Mouse (Mus musculus): Measurements from ENCODE around the gene Myo16. TPM values are rescaled to one million over a fixed set of nuclear protein-coding genes. Genes with fewer than 3 reads are reported as not detected.

Gene Myo16
- polyA plus RNA-seq, 1 experiment from 2014 or later: 3.0 TPM

DNA sequence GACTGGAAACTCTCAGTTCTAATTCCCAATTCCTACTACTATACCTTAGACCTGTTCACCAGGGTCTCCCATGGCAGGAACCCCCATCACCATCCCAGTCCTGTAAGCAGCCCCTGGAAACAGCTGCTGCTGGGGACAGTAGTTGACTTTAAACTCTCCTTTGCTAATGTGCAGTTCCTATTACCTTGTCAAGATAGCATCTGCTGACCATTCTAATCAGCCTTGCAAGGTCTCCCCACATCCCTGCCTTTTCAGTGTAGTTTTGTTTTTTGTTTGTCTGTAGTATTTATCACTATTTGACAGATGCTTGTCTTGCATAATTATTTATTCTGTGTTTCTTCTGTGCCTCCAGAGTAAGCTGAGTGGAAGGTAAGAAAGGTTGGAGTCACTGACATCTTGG is 487.6 kb downstream of the Myo16 start:
- DNase-seq (ENCODE audit: low spot score, missing footprints) (peak; percentile 1), ATAC-seq (ENCODE audit: low FRiP score) (no peak)

DNA sequence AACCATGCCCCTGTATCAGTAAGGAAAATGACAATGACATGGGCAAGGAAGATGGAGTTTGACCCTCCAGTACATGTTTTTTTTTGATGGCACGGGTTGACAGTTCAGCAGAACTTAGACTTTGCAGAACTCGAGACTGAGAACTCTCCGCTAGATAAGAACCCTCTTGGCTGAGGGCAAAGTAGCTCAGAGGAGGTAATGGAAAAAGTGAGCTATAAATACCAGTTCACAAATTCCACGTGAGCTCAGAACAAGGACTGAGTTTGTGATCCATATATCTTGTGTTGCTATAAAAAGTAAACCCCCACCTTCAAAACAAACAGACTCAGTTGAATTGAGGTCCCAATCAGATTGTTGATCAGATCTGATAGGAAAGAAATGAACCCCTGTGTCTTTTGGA is 489.5 kb downstream of the Myo16 start:
- no peaks in the 10 kb centered on the region for H3K4me1 ChIP-seq (ENCODE audit: control insufficient read depth, insufficient read depth, low read length)
- no peaks in the 10 kb centered on the region for H3K9me3 ChIP-seq (ENCODE audit: control insufficient read depth, low read length)
- no peak overlapping the region for H3K4me3 ChIP-seq (ENCODE audit: low read depth, low read length)
- no peak overlapping the region for H3K9ac ChIP-seq (ENCODE audit: low read length)
- DNase-seq (ENCODE audit: low spot score, missing footprints) (no peak), ATAC-seq (ENCODE audit: low FRiP score) (no peak)
- WGBS: 90% methylated on average over 4 of the region's 4 CpGs
- no peaks in the 10 kb centered on the region for H3K36me3 ChIP-seq (ENCODE audit: control insufficient read depth, insufficient read depth, low read length)
- no peak overlapping the region for H3K27ac ChIP-seq (ENCODE audit: low read depth, low read length)
- no peaks in the 10 kb centered on the region for H3K27me3 ChIP-seq (ENCODE audit: control insufficient read depth, insufficient read depth, low read length)
- no peak overlapping the region for H3K4me2 ChIP-seq

More for the DNA sequence above, 487.6 kb downstream of the Myo16 start:
- Histone ChIP-seq H3K27ac (ENCODE audit: low read depth, low read length) (no peak overlapping the region), H3K27me3 (ENCODE audit: control insufficient read depth, insufficient read depth, low read length) (no peaks in the 10 kb centered on the region), H3K4me2 (no peak overlapping the region), H3K36me3 (ENCODE audit: control insufficient read depth, insufficient read depth, low read length) (no peaks in the 10 kb centered on the region), H3K9ac (ENCODE audit: low read length) (no peak overlapping the region), H3K9me3 (ENCODE audit: control insufficient read depth, low read length) (no peaks in the 10 kb centered on the region), H3K4me3 (ENCODE audit: low read depth, low read length) (no peak overlapping the region), H3K4me1 (ENCODE audit: control insufficient read depth, insufficient read depth, low read length) (no peaks in the 10 kb centered on the region)

DNA sequence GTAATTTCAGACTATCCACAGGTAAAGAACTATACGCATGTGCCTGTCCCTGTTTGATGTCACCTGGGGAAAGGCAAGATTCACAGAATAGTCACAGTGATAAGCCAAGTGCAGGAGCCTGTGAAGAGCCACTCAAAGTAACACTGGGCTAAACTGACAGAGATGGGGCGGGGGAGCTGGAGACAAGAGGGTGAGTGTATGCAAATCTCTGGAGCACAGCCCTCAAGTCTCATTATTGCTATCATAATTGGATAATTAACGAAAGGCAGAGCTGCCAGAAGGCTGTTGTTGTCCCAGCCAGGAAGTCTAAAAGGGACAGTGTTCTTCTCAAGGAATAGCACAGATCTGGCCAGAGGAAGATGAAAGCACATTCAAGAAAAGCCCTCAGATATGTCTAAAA is 490.8 kb downstream of the Myo16 start:
- H3K4me2 ChIP-seq: no peak overlapping the region
- no peak overlapping the region for H3K9ac ChIP-seq (ENCODE audit: low read length)
- no peak overlapping the region for H3K27ac ChIP-seq (ENCODE audit: low read depth, low read length)
- no peak overlapping the region for H3K4me3 ChIP-seq (ENCODE audit: low read depth, low read length)
- WGBS: 83% methylated on average over 3 of the region's 3 CpGs
- ATAC-seq (ENCODE audit: low FRiP score): no peak
- DNase-seq (ENCODE audit: low spot score, missing footprints): peak; percentile 71
- H3K9me3 ChIP-seq (ENCODE audit: control insufficient read depth, low read length): no peaks in the 10 kb centered on the region
- H3K4me1 ChIP-seq (ENCODE audit: control insufficient read depth, insufficient read depth, low read length): no peaks in the 10 kb centered on the region
- H3K36me3 ChIP-seq (ENCODE audit: control insufficient read depth, insufficient read depth, low read length): no peaks in the 10 kb centered on the region
- H3K27me3 ChIP-seq (ENCODE audit: control insufficient read depth, insufficient read depth, low read length): no peaks in the 10 kb centered on the region

DNA sequence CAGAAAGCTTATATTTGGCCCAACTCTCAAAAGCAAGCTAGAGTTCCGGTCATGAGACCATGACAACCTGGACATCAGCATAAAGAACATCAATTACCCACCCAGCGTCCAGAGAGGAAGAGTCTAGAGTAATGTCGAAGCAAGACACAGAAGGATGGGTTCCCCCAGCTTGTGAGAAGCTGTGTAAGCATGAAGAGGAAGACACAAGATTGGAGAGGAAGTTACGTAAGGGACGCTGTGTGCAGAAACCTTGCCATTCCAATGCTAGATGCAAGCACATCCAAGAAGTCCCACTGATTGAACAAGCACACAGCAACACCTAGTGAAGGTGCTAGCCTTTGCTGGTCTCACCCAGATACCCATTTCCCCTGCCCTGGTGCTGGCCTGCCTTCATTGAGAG is 492.0 kb downstream of the Myo16 start:
- H3K4me1 ChIP-seq (ENCODE audit: control insufficient read depth, insufficient read depth, low read length): no peaks in the 10 kb centered on the region
- no peak overlapping the region for H3K27ac ChIP-seq (ENCODE audit: low read depth, low read length)
- H3K9ac ChIP-seq (ENCODE audit: low read length): no peak overlapping the region
- no peak overlapping the region for H3K4me3 ChIP-seq (ENCODE audit: low read depth, low read length)
- ATAC-seq (ENCODE audit: low FRiP score): no peak
- no peak for DNase-seq (ENCODE audit: low spot score, missing footprints)
- no peaks in the 10 kb centered on the region for H3K36me3 ChIP-seq (ENCODE audit: control insufficient read depth, insufficient read depth, low read length)
- no peaks in the 10 kb centered on the region for H3K9me3 ChIP-seq (ENCODE audit: control insufficient read depth, low read length)
- 91% methylated on average over 5 of the region's 5 CpGs for WGBS
- H3K27me3 ChIP-seq (ENCODE audit: control insufficient read depth, insufficient read depth, low read length): no peaks in the 10 kb centered on the region
- H3K4me2 ChIP-seq: no peak overlapping the region

DNA sequence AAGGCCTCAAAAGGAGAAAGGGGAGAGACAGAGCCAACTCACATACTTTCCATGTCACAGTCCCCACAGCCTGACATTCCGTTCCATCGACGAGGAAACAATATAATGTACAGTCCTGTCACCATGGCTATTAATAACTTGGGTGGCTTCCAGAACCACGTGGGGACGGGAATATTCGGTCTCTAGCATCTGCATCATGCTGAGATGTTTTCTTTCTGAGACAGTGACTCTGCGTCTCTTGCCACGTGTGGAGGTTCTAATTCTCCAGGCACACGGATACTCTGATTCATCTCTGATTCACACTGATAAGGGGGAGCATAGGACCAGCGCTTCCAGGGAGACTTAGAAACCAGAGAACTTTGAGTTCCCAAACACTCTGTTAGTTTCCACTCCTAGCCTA is 492.8 kb downstream of the Myo16 start:
- no peaks in the 10 kb centered on the region for H3K4me1 ChIP-seq (ENCODE audit: control insufficient read depth, insufficient read depth, low read length)
- ATAC-seq (ENCODE audit: low FRiP score): no peak
- no peak overlapping the region for H3K4me2 ChIP-seq
- H3K9ac ChIP-seq (ENCODE audit: low read length): no peak overlapping the region
- H3K36me3 ChIP-seq (ENCODE audit: control insufficient read depth, insufficient read depth, low read length): no peaks in the 10 kb centered on the region
- no peak overlapping the region for H3K4me3 ChIP-seq (ENCODE audit: low read depth, low read length)
- no peaks in the 10 kb centered on the region for H3K27me3 ChIP-seq (ENCODE audit: control insufficient read depth, insufficient read depth, low read length)
- 78% methylated on average over 10 of the region's 10 CpGs for WGBS
- H3K27ac ChIP-seq (ENCODE audit: low read depth, low read length): no peak overlapping the region
- H3K9me3 ChIP-seq (ENCODE audit: control insufficient read depth, low read length): no peaks in the 10 kb centered on the region
- DNase-seq (ENCODE audit: low spot score, missing footprints): no peak

DNA sequence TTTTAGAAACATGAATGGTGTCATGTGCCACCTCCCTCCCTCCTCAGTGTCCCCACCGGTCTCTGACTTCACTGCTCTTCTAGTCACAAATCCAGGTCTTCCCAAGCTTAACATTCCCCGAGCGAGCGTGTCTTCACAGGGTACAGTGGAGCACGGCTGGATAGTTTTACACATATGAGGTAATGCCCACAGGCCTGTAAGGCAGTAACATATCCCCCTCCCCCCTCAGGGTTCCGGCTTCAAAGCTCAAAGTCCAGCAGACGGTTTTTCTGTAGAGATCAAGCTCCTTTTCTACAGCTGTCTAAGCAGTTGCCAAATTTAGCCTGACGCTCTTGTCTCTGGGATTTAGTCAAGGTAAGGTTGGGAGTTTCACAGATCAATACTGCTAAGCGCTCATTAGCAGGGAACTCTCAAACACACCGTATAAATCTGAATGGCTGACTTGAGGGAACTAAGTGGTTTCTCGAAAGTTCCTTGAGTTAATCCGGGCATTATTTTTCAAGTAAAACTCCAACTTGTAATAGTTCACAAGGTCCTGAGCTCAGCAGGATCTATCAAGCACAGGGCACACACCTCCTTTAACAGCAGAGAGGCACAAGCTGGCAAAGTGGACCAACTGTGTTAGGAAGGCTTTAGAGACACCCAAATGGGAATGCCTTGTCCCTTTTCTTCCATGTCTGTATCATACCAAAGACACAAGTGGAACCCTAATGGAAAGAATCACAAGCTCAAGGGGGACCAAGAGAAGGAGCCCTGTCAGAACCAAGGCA is 498.0 kb downstream of the Myo16 start:
- ATAC-seq (ENCODE audit: low FRiP score): no peak
- WGBS: 78% methylated on average over 12 of the region's 12 CpGs
- H3K9me3 ChIP-seq (ENCODE audit: control insufficient read depth, low read length): no peaks in the 10 kb centered on the region

DNA sequence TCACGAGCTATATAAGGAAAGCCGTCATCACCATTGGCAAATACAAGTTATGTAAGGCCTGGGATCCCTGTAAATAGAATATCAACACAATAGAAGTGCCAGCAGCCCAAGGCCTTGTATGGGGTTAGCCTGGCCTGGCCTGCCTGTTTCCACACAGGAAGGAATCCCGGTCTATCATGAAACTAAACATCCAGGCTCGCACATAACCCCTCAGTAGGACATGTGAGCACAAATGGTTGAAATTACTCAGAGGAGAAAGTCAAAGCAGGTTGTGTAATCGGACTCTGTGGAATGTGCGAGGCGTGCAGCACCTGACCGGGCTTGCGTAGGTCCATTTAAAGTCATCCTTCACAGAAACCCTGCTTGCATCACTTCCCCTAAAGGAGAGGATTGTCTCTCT is 499.6 kb downstream of the Myo16 start:
- Histone ChIP-seq H3K4me2 (no peak overlapping the region), H3K4me1 (ENCODE audit: control insufficient read depth, insufficient read depth, low read length) (no peaks in the 10 kb centered on the region), H3K27ac (ENCODE audit: low read depth, low read length) (no peak overlapping the region), H3K36me3 (ENCODE audit: control insufficient read depth, insufficient read depth, low read length) (no peaks in the 10 kb centered on the region), H3K9me3 (ENCODE audit: control insufficient read depth, low read length) (no peaks in the 10 kb centered on the region), H3K4me3 (ENCODE audit: low read depth, low read length) (no peak overlapping the region), H3K27me3 (ENCODE audit: control insufficient read depth, insufficient read depth, low read length) (no peaks in the 10 kb centered on the region), H3K9ac (ENCODE audit: low read length) (no peak overlapping the region)
- WGBS: 83% methylated on average over 9 of the region's 9 CpGs
- DNase-seq (ENCODE audit: low spot score, missing footprints) (peak; percentile 71), ATAC-seq (ENCODE audit: low FRiP score) (no peak)

More for the DNA sequence above, 498.0 kb downstream of the Myo16 start:
- H3K4me1 ChIP-seq (ENCODE audit: control insufficient read depth, insufficient read depth, low read length): no peaks in the 10 kb centered on the region
- H3K27me3 ChIP-seq (ENCODE audit: control insufficient read depth, insufficient read depth, low read length): no peaks in the 10 kb centered on the region
- peak; percentile 72 for DNase-seq (ENCODE audit: low spot score, missing footprints)
- H3K9ac ChIP-seq (ENCODE audit: low read length): no peak overlapping the region
- H3K36me3 ChIP-seq (ENCODE audit: control insufficient read depth, insufficient read depth, low read length): no peaks in the 10 kb centered on the region
- no peak overlapping the region for H3K27ac ChIP-seq (ENCODE audit: low read depth, low read length)
- H3K4me2 ChIP-seq: no peak overlapping the region
- H3K4me3 ChIP-seq (ENCODE audit: low read depth, low read length): no peak overlapping the region

DNA sequence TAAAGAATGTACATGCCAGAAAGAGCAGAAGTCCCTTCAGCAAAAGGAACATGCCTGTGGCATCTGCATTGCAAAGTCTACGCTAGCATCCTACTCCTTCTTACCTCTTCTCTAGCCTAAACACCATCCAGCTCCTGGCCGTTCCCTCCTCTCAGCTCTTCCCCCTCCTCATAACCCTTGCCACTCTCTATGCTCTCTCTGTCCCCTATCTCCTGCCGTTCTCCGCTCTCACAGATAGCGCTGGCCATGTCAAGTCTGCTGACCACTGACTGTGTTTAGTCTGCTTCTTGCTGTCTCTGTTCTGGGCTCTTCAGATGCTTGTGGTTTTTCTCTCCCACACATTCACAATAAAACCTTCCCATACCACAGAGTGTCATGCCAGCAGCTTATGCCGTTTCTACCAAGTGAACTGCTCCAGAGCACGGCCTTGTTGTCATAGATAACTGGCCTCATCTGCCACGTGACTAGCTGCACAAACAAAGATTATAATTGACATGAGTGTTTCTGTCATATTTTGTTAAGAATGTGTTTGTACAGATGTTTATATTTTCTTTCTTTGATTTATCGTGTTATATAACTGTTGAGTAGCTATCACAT is 501.3 kb downstream of the Myo16 start:
- no peaks in the 10 kb centered on the region for H3K9me3 ChIP-seq (ENCODE audit: control insufficient read depth, low read length)
- no peak overlapping the region for H3K4me2 ChIP-seq
- no peak overlapping the region for H3K27ac ChIP-seq (ENCODE audit: low read depth, low read length)
- ATAC-seq (ENCODE audit: low FRiP score): no peak
- no peaks in the 10 kb centered on the region for H3K4me1 ChIP-seq (ENCODE audit: control insufficient read depth, insufficient read depth, low read length)
- WGBS: 89% methylated on average over 9 of the region's 9 CpGs
- H3K36me3 ChIP-seq (ENCODE audit: control insufficient read depth, insufficient read depth, low read length): no peaks in the 10 kb centered on the region
- H3K9ac ChIP-seq (ENCODE audit: low read length): no peak overlapping the region
- H3K27me3 ChIP-seq (ENCODE audit: control insufficient read depth, insufficient read depth, low read length): no peaks in the 10 kb centered on the region
- peak; percentile 14 for DNase-seq (ENCODE audit: low spot score, missing footprints)
- H3K4me3 ChIP-seq (ENCODE audit: low read depth, low read length): no peak overlapping the region

DNA sequence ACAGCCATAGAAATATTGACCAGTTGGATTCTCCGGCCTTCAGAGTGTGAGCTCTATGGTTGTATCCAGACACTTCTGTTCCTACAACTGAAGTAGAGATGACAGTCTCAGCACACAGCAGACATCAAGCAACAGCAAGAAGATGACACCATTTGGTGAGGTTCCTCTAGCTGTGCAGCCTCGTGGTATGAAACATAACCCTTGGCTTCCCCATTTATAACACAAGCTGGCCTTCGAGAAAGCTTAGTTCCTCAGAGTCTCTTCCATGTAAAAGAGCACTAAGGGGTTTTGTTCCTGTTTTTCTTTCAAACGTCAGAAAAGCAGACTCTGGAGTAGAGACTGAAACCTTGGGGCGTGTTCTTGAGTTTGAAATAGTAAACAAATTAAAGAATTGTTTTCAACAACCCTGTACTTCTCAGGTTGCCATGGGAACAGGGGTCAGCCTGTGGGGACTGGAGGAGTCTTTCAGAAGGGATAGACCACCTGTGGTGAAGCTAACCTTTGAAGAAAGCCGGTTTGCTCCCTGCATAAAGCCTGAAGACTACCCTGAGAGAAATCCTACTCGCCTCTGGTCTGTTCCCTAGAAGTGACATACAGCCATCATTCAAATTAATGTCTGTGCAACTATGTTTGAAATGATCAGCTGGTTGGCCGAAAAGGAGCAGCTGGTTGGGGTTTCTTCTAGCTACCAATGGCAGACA is 510.2 kb downstream of the Myo16 start:
- H3K36me3 ChIP-seq (ENCODE audit: control insufficient read depth, insufficient read depth, low read length): no peaks in the 10 kb centered on the region
- ATAC-seq (ENCODE audit: low FRiP score) (peak; percentile 77), DNase-seq (ENCODE audit: low spot score, missing footprints) (peak; percentile 92)
- no peak overlapping the region for H3K27ac ChIP-seq (ENCODE audit: low read depth, low read length)
- H3K4me2 ChIP-seq: no peak overlapping the region
- no peaks in the 10 kb centered on the region for H3K9me3 ChIP-seq (ENCODE audit: control insufficient read depth, low read length)
- 10% methylated on average over 8 of the region's 8 CpGs for WGBS
- H3K27me3 ChIP-seq (ENCODE audit: control insufficient read depth, insufficient read depth, low read length): no peaks in the 10 kb centered on the region
- no peak overlapping the region for H3K4me3 ChIP-seq (ENCODE audit: low read depth, low read length)
- peaks cover 18% of the 10 kb centered on the region for H3K4me1 ChIP-seq (ENCODE audit: control insufficient read depth, insufficient read depth, low read length)
- no peak overlapping the region for H3K9ac ChIP-seq (ENCODE audit: low read length)

Measured in midbrain, embryonic 11.5 days (tissue).